Mouse (Mus musculus) ovary, postnatal 14 days (tissue): ENCODE measurements around the gene Snd1.

ENCODE experiments used
- DNase-seq: peaks from one replicate; pipeline ENCODE4 v3.0.0; 2022; ENCODE audit warnings: low spot score

Snd1 gene

DNA sequence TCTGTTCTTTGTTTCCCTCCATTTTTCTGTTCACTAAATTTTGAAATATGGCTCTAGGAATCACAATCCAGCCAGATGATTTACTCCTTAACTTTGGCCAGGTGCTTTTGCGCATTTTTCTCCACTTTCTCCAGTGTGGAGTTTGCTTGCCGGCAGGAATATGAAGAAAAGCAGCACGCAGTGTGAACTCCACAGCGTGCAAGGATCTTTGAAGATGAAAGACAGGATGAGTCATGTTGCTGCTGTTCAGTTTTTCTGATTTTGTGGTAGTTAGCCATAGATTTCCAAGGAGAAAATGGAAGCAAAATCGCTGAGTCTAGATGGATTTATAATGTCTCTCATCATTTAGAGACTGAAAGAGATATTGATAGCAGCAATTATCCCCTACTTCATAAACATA, 165.1 kb downstream of the Snd1 start:
- no peak for DNase-seq

DNA sequence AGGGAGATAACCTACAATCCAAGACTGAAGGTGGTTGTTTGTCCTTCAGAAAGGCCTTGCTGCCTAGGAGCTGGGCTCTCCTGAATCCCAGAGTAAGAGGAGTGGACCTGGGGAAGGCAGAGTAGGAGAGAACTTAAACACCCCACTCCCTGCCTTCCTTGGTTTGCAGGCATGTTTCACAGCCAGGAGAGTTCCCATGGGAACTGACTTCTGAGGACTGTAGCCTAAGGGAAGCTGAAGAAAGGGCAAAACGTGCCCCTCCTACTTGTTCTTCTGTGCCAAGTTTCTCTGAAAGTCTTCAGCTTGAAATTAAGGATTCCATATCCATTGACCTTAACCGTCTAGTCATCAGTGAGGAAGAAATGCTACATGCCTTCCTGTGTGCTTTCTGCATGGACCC, 168.0 kb downstream of the Snd1 start:
- no peak for DNase-seq

GRCm38 (mm10) chr6:28645231-28645630, 170.3 kb downstream of the Snd1 start:
- DNase-seq, result no peak

GRCm38 (mm10) chr6:28656511-28656910, 181.6 kb downstream of the Snd1 start:
- no peak for DNase-seq

- no peak for DNase-seq
Measured at GRCm38 (mm10) chr6:28663004-28663403, 188.1 kb downstream of the Snd1 start.

GRCm38 (mm10) chr6:28663670-28664069, 188.7 kb downstream of the Snd1 start:
- no peak for DNase-seq

GRCm38 (mm10) chr6:28664716-28665115, 189.8 kb downstream of the Snd1 start:
- DNase-seq, result no peak

DNA sequence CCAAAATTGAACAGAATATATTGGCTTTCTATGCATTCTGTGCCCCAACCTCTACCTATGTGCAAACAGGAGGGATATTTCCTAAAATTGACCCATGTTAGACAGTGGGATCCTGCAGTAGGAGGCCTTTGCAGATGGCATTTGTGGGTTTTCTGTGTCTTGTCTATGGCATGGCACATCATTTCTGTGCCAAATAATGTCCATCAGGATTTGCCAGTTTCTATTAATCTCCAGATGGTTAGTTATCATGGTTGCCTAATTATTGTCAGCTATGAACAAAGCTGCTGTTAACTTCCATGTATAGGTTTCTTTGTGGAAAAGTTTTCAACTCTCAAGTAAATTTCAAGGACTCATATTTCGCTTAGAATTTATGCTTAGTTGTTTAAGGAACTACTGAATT, 192.6 kb downstream of the Snd1 start:
- no peak for DNase-seq

DNA sequence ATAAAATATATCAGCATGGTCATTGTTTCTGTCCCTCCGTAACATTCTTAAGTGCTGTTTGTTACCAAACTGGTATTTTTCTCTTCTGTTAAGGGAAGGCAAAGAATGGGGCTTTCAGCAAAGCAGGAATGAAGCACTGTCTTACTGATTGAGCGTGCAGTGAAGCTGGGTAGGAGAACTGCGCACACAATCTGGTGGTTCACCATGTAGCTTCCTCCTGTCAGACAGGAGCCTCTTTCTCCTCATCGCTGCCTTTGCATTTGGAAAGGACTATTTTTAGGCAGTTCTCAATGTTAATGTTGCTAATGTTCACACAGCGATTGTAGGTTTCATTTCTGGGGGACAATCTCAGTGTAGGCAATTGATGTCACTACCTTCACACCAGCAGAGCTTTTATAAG, 194.3 kb downstream of the Snd1 start:
- DNase-seq, result no peak

GRCm38 (mm10) chr6:28672388-28672787, 197.4 kb downstream of the Snd1 start:
- DNase-seq, result no peak

- DNase-seq, result no peak
Measured at GRCm38 (mm10) chr6:28674686-28675085, 199.7 kb downstream of the Snd1 start.

DNA sequence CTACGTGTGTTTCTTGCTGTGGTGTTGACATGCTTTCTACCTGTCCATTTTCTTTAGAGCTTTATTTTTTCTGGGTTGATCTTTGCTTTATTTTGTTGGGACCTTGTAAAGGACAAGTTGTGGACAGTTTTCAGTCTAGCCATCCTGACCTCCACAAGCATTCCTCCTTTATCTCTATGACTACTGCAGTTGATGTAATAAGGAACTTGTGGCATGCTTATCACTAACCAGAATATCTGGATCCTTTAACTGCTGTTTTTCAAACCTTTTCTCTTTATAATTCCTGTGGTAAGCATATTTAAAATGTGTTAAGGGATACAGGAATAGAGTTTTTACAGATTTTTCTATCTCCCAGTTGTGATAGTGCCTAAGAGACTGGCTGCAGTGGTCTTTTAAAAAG, 204.0 kb downstream of the Snd1 start:
- DNase-seq, result no peak

GRCm38 (mm10) chr6:28680537-28680936, 205.6 kb downstream of the Snd1 start:
- DNase-seq, result no peak

DNA sequence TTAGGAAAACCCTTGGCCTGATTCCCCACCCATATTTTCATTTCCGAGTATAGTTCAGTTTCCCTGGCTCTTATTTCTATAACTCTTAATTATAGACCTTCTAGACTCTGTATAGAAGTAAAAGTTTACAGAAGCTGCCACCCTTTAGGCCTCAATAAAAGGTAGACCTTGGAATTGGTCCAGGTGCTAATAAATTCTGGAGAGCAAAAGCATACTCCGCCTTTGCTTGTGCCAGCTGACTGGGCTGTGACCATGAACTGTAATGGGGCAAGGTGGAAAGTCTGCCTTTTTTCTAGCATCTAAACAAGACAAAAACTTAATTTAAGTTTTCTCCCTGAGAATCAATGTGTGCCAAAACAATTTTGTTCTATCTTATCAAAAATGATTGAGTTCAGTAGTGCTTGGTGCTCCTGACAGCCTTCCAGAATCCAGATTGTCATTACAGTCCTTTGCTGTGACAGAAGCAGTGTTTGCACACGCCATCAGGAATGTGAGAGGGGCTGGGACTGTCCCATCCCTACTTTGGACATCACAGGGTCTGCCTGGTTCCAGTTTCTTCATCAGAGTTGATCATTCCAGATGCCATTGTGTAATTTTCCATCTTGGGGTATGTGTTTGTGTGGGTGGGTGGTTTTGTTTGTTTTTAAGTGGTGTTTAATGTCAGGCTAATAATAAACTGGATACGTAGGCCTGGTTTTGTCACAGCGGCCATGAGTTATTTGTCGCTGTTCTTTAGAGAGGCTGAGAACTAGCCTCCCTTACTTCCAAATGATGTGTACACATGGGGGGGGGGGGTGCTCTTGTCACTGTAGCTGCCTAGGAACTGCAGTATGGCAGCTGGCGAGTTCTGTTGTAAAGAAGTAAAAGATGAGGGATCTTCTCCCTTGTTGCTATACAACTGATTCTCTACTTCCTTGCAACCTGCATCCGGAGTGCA, 206.8 kb downstream of the Snd1 start:
- no peak for DNase-seq

DNA sequence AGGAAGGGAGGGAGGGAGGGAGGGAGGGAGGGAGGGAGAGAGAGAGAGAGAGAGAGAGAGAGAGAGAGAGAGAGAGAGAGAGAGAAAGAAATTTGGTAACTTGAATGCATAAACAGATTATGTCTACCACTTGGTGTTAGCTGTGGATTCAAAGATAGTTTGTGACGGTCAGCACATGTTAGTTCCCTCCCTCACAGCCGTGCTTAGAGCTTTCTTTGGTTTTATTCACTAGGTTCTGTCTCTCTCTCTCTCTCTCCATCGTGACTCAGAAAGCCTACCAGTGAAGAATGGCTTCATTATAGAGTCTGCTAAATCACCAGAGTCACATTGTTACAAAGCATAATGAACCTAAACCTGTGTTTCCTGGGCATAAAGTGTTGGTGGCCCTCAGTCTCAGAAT, 210.1 kb downstream of the Snd1 start:
- no peak for DNase-seq

DNA sequence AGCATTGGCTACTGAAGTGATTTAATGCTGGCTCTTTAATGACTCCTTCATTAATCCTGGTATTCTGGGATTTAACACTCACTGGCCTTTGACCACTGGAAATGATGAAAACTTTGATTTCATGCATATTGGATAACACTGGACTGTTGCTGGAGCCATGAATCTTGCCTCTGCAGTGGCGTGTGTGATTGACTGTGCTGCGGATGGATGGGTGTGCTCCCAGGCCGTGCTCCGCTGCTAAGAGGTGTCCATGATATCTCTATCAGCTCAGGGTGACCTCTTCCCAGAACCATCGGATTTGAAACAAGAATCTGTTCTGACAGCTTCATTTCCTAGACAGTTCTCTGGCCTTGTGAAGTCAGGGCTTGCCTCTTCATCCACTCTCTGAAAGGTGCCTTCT, 210.8 kb downstream of the Snd1 start:
- no peak for DNase-seq

- DNase-seq, result no peak
Measured at GRCm38 (mm10) chr6:28687776-28688175, 212.8 kb downstream of the Snd1 start.

DNA sequence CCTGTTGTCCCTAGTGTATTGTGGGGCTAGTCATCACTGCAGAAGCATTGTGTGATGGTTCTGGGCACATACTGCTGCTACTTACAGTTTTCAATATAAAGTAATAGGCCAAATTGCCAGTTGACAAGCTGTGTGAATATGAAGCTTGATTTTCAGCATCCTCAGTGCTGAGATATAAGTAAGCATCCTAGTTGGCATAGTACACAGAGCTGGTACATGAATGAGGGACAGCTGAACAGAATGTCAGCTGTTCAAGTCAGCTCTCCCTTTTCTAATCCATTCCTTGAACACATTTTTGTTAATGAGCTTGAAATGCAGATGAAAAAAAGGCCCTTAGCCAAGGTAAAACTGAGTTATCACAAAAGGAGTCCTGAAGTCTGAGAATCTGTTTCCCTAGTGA, 217.7 kb downstream of the Snd1 start:
- DNase-seq, result no peak

DNA sequence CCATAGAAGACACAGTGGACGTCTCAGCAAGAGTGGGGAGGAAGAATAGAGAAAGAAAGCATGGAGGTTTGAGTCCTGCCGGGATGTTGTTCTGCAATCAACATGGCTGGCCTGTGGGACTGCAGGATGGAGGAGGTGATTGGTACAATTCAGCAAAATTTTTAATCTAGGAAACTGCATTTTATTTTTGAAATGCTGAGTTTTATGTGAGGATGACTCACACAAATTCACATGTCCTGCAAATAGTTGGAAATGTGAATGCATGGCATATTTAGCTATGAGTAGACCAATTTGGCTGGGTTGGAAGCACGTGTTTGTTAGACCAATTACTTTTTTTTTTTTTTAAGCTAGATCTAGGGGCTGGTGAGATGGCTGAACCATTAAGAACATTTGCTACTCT, 222.3 kb downstream of the Snd1 start:
- no peak for DNase-seq

GRCm38 (mm10) chr6:28704612-28705011, 229.7 kb downstream of the Snd1 start:
- no peak for DNase-seq

DNA sequence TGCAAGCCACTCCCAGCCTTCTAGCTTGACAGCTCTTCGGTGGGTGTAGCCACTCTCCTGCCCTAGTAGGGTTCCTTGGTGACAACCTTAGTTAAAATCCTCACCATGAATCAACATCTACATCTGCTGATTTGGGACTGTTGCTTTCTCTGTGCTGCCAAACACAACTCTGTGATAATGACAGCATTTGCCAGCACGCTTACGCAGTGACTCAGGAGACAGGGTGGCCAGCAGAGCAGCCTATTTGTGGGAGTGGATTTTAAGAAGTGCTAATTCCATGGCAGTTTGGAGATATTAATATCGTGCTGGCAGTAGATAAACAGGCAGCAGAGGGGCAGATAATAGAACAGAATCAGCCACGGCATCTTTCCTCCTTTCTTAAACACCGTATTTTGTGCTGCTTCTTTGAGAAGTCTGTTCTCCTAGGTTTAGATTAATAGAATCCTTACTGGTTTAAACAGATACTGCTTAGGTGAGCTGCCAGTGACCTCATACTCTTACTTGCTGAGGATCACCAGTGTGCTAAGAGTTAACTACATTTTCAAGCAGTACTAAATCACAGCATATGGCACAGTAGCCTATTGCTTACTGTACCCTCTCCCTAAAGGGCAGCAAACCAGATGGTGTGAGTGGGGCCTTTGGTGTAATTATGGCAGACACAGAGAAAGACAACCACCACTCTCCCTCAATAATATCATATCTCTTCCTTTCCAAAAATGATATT, 230.6 kb downstream of the Snd1 start:
- no peak for DNase-seq

DNA sequence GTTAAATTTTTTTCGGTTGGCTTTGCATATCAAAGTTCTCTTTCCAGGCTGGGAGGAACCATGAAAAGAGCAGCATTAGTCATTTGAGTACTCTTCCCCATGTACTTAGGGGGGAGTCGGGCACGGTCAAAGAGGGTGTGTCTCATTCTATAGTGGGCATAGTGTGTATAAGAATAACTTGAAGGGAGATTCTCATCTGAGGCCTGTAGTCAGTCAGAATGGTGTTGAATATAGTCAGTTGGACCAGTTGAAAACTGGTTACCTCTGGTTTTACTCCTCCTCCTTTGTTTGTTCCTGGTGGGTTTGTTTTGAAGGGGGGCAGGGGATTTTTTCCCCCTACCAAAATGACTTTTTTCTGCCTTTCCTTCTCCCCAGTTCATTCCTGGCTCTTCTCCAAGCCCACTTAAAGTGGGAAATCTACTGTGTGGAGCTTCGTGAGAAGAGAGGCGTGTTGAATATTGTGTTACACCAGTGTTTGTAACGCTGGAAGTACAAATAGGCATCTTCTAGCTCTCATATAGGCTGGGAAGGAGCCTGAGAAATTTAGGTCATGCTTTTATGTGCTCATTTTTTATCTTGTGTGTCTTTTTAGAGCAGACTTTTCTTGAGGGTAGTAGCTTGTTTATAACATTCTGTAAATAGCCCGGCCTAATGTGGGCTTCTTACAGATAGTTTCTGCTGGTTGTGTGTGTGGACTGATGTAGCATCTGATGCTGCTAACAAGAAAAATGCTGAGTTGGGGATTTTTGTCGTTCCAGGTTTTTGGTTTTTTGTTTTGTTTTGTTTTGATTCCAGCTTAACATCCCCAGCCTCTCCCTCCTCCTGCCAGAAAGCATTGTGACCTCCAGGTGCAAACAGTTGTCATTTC, 231.4 kb downstream of the Snd1 start:
- DNase-seq, result no peak
